Mouse (Mus musculus) Patski (cell line): Measurements from ENCODE around the gene Asb4. TPM values are rescaled to one million over a fixed set of nuclear protein-coding genes. Genes with fewer than 3 reads are reported as not detected.
A peak's percentile ranks its signal among the peaks of the same experiment; 100 is the strongest.

ENCODE experiments used
- ATAC-seq: fragments of 100-300 bp; one replicate; pipeline ENCODE4 v1.8.0; 2021
- CTCF ChIA-PET: fragments of 350-600 bp; sonication (Branson Sonifier 250); formaldehyde crosslinking; loops from one replicate; lab custom pipeline; 2022; ENCODE audit warnings: inconsistent platforms; lab: Charles Lee
- POLR2A ChIA-PET: fragments of 350-600 bp; sonication (Branson Sonifier 250); formaldehyde crosslinking; loops from one replicate; lab custom pipeline; 2022; ENCODE audit warnings: antibody characterized with exemption, inconsistent platforms; lab: Charles Lee
- DNase-seq: peaks from one replicate; pipeline ENCODE4 v3.0.0-alpha.2; 2011; ENCODE audit warnings: low read depth, low spot score
- H3K27me3 ChIP-seq: fragments of 371-371 bp; one replicate; pipeline ENCODE4 v1.5.1; 2021
- CTCF ChIP-seq: fragments of 100-300 bp; IDR thresholded peaks from one replicate; pipeline ENCODE4 v1.5.1; 2021
- in situ Hi-C: fragments of 300-500 bp; cut with MboI; formaldehyde crosslinking; loops from 3 replicates; pipeline ENCODE4 v1.11.1; 2018; ENCODE audit warnings: low pct_unique_long_range_greater_than_20kb, mixed read lengths
- polyA plus RNA-seq: library from polyadenylated mRNA; unstranded; gene quantifications from one replicate; pipeline ENCODE4 v1.2.3, GENCODE M21; 2021

Asb4 gene
- polyA plus RNA-seq, 1 experiment from 2014 or later, result not detected

DNA sequence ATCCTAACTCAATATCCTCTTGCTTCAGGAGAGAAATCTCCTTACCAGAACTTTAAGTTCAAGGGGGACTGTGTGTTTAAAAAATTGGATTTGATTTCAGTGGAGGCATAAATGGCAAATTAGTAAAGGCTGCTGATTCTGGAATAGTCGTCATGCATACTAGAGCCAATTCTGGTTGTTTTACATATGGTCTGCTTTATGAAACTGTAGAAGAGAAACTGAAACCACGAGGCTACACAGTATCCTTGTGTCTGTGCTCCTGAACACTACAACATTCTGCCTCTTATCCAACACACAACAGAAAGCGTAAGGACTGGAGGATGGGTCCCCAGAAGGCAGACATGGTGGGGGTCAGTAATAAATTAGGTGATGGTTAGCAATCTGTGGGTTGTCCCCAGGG lies 4.1 kb upstream of the Asb4 start:
- ATAC-seq (no peak), DNase-seq (no peak)
- ChIA-PET CTCF (interaction anchor here (1.0 kb wide), 1 partner anchor 10 kb away, joined by 3 read pairs; no protein-coding TSS in a partner anchor), POLR2A (no interaction called here)
- in situ Hi-C loops, result loop anchor here (25.0 kb wide), 2 partner anchors 467 to 1742 kb away; partner anchors contain the start of gene Ppp1r9a
- H3K27me3 ChIP-seq, result peaks cover 5% of the 10 kb centered on the region
- TF ChIP-seq CTCF, result no peak

DNA sequence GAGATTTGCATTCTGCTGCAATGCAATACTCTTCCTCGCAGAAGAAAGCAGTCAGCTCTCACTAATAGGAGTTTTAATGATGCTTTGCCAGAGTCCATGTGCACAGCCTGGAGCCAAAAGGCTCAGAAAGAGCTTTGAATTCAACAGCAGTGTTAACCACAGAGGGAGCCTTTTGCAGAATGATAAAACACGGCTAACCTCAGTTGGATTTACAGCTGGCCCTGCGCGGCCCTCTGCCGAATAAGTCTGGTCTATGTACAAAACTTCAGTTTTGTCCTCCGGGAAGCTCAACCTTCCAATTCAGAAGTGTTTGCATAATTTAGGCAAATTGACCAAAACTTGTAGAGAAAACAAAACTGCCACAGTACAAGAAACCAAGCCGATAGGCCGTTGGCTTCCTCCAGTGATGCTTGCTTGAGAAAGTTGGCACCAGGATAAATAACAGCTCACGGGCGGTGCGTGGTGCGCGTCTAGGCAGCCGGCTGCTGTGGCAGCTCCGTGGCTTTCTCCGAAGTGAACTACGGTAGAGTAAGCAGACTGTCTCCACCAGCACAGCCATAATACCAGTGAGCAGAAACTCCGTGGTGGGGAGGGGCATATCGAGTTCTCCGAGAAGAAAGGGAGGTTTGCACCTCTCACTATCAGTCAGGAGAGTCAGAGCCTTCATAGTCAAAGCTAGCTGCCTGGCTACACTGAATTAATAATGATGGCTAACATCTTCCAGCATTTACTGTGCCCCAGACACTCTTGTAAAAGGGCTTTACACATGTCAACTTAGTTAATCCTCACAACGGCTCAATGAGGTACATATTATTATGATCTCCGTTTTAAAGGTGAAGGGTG lies 3.2 kb upstream of the Asb4 start:
- POLR2A ChIA-PET, result no interaction called here
- no peak for TF ChIP-seq CTCF

DNA sequence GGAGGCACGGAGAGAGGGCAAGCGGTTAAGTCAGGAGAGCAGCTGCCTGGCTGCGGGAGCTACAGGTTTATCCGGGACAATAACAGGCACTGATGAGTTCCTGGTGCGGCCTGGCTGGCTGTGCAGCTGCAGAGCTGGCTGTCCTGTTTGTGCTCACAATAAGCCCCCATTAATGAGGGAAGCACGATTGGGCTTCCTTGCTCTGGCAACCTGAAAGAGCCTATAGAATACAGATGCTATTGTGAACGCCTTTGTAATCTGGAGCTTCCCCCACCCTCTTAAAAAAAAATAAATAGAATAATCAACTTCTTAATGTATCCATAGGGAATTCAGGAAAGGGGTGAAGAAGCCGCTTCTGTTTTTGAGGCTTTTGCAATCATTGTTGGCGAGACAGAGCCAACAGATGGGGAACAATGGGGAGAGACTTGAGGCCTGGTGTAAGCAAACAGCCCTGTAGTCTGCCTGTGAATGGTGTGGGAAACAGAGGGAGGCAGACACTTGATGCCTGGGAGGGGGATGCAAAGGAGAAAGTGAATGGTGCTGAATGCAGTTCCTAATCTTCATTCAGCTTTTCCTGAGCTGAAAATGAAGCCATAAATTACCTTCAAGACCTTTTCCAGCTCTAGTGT lies 2.4 kb upstream of the Asb4 start:
- ATAC-seq (no peak), DNase-seq (no peak)
- ChIA-PET CTCF (interaction anchor here (1.1 to 2.4 kb wide), 4 partner anchors 34 to 209 kb away, joined by 4 to 7 read pairs (median 5); partner anchors contain the start of gene Pon2), POLR2A (no interaction called here)
- in situ Hi-C loops, result loop anchor here (5.0 to 25.0 kb wide), 7 partner anchors 268 to 1743 kb away; partner anchors contain the start of gene Ppp1r9a
- H3K27me3 ChIP-seq, result peaks cover 18% of the 10 kb centered on the region
- TF ChIP-seq CTCF, result no peak

More for the DNA sequence above, 3.2 kb upstream of the Asb4 start:
- ATAC-seq, result peak; percentile 81
- CTCF ChIA-PET, result interaction anchor here (1.0 to 2.4 kb wide), 5 partner anchors 9 to 210 kb away, joined by 3 to 7 read pairs (median 4); partner anchors contain the start of gene Pon2
- no peak for DNase-seq
- in situ Hi-C loops, result loop anchor here (5.0 to 25.0 kb wide), 7 partner anchors 268 to 1743 kb away; partner anchors contain the start of gene Ppp1r9a
- H3K27me3 ChIP-seq, result peaks cover 13% of the 10 kb centered on the region

DNA sequence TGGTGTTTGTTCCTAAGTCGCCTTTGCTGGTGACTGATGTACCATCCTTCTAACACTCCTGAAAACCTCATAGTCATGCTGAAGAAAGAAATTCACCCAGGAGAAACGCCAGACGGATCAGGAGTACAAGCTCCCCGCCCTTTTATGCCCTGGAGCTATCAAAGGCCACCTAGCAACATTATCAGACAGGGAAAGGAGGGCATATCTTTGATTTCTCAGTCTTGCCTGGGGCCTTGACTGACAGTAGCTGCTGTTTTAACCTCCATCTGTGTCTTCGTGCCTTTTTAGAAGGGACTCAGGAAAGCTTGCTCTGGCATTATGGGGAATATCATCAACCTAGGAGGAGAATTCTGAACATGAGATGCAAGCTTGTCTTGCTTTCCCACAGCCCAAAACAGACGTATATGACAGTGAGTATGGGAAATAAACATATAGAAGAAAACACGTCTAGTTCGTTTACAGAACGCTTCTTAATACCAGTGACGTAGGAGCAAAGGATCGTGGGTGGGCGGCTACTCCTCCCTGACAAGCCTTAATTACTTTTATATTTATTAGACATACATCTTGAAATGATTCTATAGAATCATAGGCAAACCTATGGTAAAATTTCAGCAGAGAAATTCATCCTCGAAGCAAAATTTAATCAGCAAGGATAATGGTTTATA lies 1.1 kb upstream of the Asb4 start:
- ChIA-PET POLR2A (no interaction called here), CTCF (interaction anchor here (0.7 to 2.4 kb wide), 18 partner anchors 9 to 1867 kb away, joined by 3 to 11 read pairs (median 4); partner anchors contain the start of gene Pon3)
- ATAC-seq, result no peak
- peaks cover 22% of the 10 kb centered on the region for H3K27me3 ChIP-seq
- in situ Hi-C loops, result loop anchor here (5.0 to 25.0 kb wide), 7 partner anchors 270 to 1745 kb away; partner anchors contain the start of gene Ppp1r9a
- DNase-seq, result no peak
- TF ChIP-seq CTCF, result no peak

DNA sequence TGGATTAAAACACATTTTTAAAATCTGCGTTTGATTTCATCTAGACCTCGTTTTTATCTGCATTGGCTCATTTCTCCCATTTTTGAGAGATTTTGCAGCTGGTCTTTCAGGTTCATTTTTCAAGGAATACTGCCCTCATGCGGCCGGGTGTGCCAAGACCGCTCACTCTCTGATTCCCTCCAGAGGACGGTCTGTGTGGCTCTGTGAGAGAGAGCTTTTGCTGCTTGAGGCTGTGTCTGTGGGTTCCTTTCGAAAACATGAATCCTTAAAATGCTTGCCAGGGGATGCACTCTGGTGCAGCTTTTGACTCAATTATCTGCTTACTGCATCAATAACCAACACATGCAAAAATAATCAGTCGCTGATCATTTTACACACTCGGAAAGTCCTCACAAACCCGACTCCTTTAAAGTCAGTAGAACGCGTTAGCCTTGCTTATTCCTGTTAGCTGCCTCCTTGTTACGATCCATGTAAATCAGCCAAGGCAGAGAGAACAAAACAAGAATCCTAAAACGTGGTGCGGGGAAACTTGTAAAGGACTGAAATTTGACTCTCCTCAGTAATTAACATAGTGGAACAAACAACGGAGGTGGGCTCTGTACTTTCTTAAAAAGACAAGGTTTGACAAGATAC lies 487 bp upstream of the Asb4 start:
- ChIA-PET POLR2A (no interaction called here), CTCF (interaction anchor here (0.7 to 2.4 kb wide), 19 partner anchors 10 to 1867 kb away, joined by 3 to 11 read pairs (median 4); partner anchors contain the start of gene Pon3)
- in situ Hi-C loops, result loop anchor here (5.0 to 25.0 kb wide), 7 partner anchors 270 to 1745 kb away; partner anchors contain the start of gene Ppp1r9a
- peak; percentile 93 for TF ChIP-seq CTCF
- ATAC-seq, result peak; percentile 66
- no peak for DNase-seq
- peaks cover 22% of the 10 kb centered on the region for H3K27me3 ChIP-seq

DNA sequence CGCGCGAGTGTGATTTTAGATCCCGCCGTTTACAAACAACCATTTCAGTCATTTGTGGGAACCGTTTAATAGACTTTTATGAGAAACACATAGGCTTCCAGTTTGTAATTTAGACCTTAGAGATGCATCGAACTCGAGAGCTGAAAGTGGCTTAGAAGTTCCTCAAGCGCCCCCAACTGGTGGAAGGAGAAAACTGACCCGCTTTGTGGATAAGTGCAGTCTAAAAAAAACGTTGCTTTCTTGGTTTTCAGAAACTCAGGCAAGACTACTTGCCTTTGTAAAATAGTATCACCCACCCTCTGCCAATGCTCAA lies 948 bp downstream of the Asb4 start:
- in situ Hi-C loops, result loop anchor here (5.0 to 25.0 kb wide), 7 partner anchors 272 to 1747 kb away; partner anchors contain the start of gene Ppp1r9a
- ATAC-seq, result no peak
- ChIA-PET POLR2A (no interaction called here), CTCF (interaction anchor here (0.6 to 2.4 kb wide), 6 partner anchors 8 to 288 kb away, joined by 3 to 6 read pairs (median 4); no protein-coding TSS in a partner anchor)
- H3K27me3 ChIP-seq, result peaks cover 27% of the 10 kb centered on the region
- no peak for DNase-seq
- peak; percentile 86 for TF ChIP-seq CTCF

DNA sequence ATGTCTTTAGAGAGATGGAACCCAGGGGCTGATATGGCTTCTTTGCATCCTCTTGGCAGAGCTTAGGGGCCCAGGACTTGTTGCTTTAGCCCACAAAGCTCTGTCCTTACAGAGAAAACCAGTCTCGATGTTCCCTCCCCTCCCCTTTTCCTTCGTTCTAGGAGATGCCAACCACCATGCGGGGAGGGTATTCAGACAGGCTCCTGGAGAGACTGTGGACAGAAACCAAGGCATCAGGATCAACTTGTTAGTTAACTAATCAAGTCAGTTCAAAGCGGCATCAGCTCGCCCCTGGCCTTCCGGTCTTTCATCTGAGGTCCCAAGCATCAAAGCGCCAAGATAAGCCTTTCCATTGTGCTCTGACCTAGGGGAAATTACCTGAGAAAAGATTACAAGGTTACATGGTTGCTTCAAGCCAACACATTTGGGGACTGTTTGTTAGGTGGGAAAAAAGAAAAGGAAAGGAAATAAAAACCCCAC lies 2.0 kb downstream of the Asb4 start:
- ChIA-PET CTCF (interaction anchor here (1.4 kb wide), 1 partner anchor 11 kb away, joined by 3 read pairs; no protein-coding TSS in a partner anchor), POLR2A (interaction anchor here (0.6 kb wide), 1 partner anchor 664 kb away, joined by 3 read pairs; no protein-coding TSS in a partner anchor)
- in situ Hi-C loops, result loop anchor here (5.0 to 25.0 kb wide), 6 partner anchors 473 to 1863 kb away; partner anchors contain the start of gene Ppp1r9a
- H3K27me3 ChIP-seq, result peaks cover 32% of the 10 kb centered on the region
- no peak for TF ChIP-seq CTCF
- ATAC-seq (no peak), DNase-seq (no peak)

DNA sequence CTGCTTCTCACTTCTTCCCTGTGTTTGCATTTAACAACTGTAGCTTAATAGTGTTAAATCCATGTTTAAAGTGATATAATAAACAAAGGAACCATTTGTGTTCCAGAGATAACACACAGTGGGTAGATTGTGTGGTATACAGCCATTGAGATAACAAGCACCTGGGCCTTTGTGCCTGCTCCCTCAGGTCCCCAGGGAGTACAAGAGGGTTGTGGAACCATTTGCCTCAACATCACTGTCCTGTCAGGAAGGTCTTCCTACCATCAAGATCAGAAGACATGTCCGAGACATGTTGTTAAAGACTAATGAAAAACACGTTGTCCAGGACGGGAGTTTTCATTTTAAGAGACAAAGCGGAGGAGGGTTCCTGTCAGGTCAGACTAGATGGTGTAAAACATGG lies 3.3 kb downstream of the Asb4 start:
- ATAC-seq, result no peak
- ChIA-PET POLR2A (no interaction called here), CTCF (interaction anchor here (1.5 kb wide), 1 partner anchor 276 kb away, joined by 3 read pairs; no protein-coding TSS in a partner anchor)
- in situ Hi-C loops, result loop anchor here (5.0 to 25.0 kb wide), 6 partner anchors 474 to 1864 kb away; partner anchors contain the start of gene Ppp1r9a
- DNase-seq, result no peak
- TF ChIP-seq CTCF, result no peak
- peaks cover 45% of the 10 kb centered on the region for H3K27me3 ChIP-seq

DNA sequence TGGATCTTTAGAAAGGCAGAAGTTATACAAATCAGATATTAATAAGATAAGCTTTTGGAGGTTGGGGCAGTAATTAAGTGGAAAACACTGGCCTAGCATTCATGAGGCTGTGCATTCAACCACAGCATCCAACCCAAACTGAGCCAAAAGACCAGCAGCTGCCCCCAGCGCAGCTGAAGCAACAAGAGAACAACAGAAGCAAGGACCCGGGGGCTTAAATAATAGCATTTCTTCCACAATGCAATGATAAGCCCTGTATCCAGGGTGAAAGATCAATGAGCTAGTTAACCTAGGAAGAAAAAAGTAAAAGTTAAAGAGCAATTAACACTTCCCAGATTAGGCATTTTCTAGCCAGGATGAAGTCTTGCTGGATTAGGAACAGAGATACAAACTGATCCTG lies 4.2 kb downstream of the Asb4 start:
- ChIA-PET CTCF (interaction anchor here (1.5 kb wide), 1 partner anchor 277 kb away, joined by 3 read pairs; no protein-coding TSS in a partner anchor), POLR2A (no interaction called here)
- peaks cover 53% of the 10 kb centered on the region for H3K27me3 ChIP-seq
- no peak for TF ChIP-seq CTCF
- in situ Hi-C loops, result loop anchor here (5.0 to 25.0 kb wide), 6 partner anchors 475 to 1865 kb away; partner anchors contain the start of gene Ppp1r9a
- DNase-seq, result no peak
- no peak for ATAC-seq
